Mouse (Mus musculus): ENCODE results near the gene Aldh1a1.
A peak's percentile ranks its signal among the peaks of the same experiment; 100 is the strongest.
"Not testable (repeated sequence)": the region's sequence is repeated elsewhere in the genome, so short reads cannot be mapped to it uniquely, and the experiment has no call there.

Gene Aldh1a1

GRCm38 (mm10) chr19:20492491-20492890 lies at the start of gene Aldh1a1:
Aldh1a1 (plus strand) TSS chr19:20492715.
- ATAC-seq (ENCODE audit: insufficient number of reproducible peaks, low FRiP score, low TSS enrichment): peak; percentile 31; the same call in 1 of the 2 replicates

GRCm38 (mm10) chr19:20447807-20448206 lies 44.7 kb upstream of the Aldh1a1 start:
- no peak for ATAC-seq (ENCODE audit: insufficient number of reproducible peaks, low FRiP score, low TSS enrichment)

- no peak for ATAC-seq (ENCODE audit: insufficient number of reproducible peaks, low FRiP score, low TSS enrichment)
These were observed 43.0 kb upstream of the Aldh1a1 start for GRCm38 (mm10) chr19:20449546-20449945.

- ATAC-seq (ENCODE audit: insufficient number of reproducible peaks, low FRiP score, low TSS enrichment): no peak
These were observed 41.5 kb upstream of the Aldh1a1 start for GRCm38 (mm10) chr19:20451045-20451444.

GRCm38 (mm10) chr19:20484497-20484896 lies 8.0 kb upstream of the Aldh1a1 start:
- no peak for ATAC-seq (ENCODE audit: insufficient number of reproducible peaks, low FRiP score, low TSS enrichment)

- no peak for ATAC-seq (ENCODE audit: insufficient number of reproducible peaks, low FRiP score, low TSS enrichment)
These were observed 565 bp upstream of the Aldh1a1 start for GRCm38 (mm10) chr19:20491950-20492349.

GRCm38 (mm10) chr19:20496476-20496875 lies 4.0 kb downstream of the Aldh1a1 start:
- no peak for ATAC-seq (ENCODE audit: insufficient number of reproducible peaks, low FRiP score, low TSS enrichment)

GRCm38 (mm10) chr19:20505359-20505758 lies 12.8 kb downstream of the Aldh1a1 start:
- ATAC-seq (ENCODE audit: insufficient number of reproducible peaks, low FRiP score, low TSS enrichment): no peak

GRCm38 (mm10) chr19:20506936-20507615 lies 14.6 kb downstream of the Aldh1a1 start:
- ATAC-seq (ENCODE audit: insufficient number of reproducible peaks, low FRiP score, low TSS enrichment): no peak

GRCm38 (mm10) chr19:20508609-20509008 lies 16.1 kb downstream of the Aldh1a1 start:
- ATAC-seq (ENCODE audit: insufficient number of reproducible peaks, low FRiP score, low TSS enrichment): no peak

GRCm38 (mm10) chr19:20511971-20512370 lies 19.5 kb downstream of the Aldh1a1 start:
- ATAC-seq (ENCODE audit: insufficient number of reproducible peaks, low FRiP score, low TSS enrichment): no peak

- ATAC-seq (ENCODE audit: insufficient number of reproducible peaks, low FRiP score, low TSS enrichment): no peak
These were observed 20.7 kb downstream of the Aldh1a1 start for GRCm38 (mm10) chr19:20513181-20513580.

- ATAC-seq (ENCODE audit: insufficient number of reproducible peaks, low FRiP score, low TSS enrichment): no peak
These were observed 21.3 kb downstream of the Aldh1a1 start for GRCm38 (mm10) chr19:20513688-20514361.

GRCm38 (mm10) chr19:20516481-20516880 lies 24.0 kb downstream of the Aldh1a1 start:
- ATAC-seq (ENCODE audit: insufficient number of reproducible peaks, low FRiP score, low TSS enrichment): no peak

- not testable (repeated sequence) for ATAC-seq (ENCODE audit: insufficient number of reproducible peaks, low FRiP score, low TSS enrichment)
These were observed 36.6 kb downstream of the Aldh1a1 start for GRCm38 (mm10) chr19:20529156-20529555.

GRCm38 (mm10) chr19:20529921-20530696 lies 37.6 kb downstream of the Aldh1a1 start:
- no peak for ATAC-seq (ENCODE audit: insufficient number of reproducible peaks, low FRiP score, low TSS enrichment)

GRCm38 (mm10) chr19:20536538-20536937 lies 44.0 kb downstream of the Aldh1a1 start:
- ATAC-seq (ENCODE audit: insufficient number of reproducible peaks, low FRiP score, low TSS enrichment): no peak

GRCm38 (mm10) chr19:20541044-20541443 lies 48.5 kb downstream of the Aldh1a1 start:
- no peak for ATAC-seq (ENCODE audit: insufficient number of reproducible peaks, low FRiP score, low TSS enrichment)

- ATAC-seq (ENCODE audit: insufficient number of reproducible peaks, low FRiP score, low TSS enrichment): no peak
These were observed 49.4 kb downstream of the Aldh1a1 start for GRCm38 (mm10) chr19:20541924-20542323.

- no peak for ATAC-seq (ENCODE audit: insufficient number of reproducible peaks, low FRiP score, low TSS enrichment)
These were observed 51.3 kb downstream of the Aldh1a1 start for GRCm38 (mm10) chr19:20543816-20544215.

GRCm38 (mm10) chr19:20544941-20545340 lies 52.4 kb downstream of the Aldh1a1 start:
- ATAC-seq (ENCODE audit: insufficient number of reproducible peaks, low FRiP score, low TSS enrichment): no peak

All from cerebellum, adult (tissue).